Mouse (Mus musculus): ENCODE results near the gene Cmtm5. TPM values are rescaled to one million over a fixed set of nuclear protein-coding genes. Genes with fewer than 3 reads are reported as not detected.
A peak's percentile ranks its signal among the peaks of the same experiment; 100 is the strongest.
"Not testable (repeated sequence)": the region's sequence is repeated elsewhere in the genome, so short reads cannot be mapped to it uniquely, and the experiment has no call there.

The Cmtm5 gene
- polyA plus RNA-seq, 1 experiment from 2014 or later, result 2.2 TPM

GRCm38 (mm10) chr14:54938431-54939219 is 2.6 kb downstream of the Cmtm5 start:
- Histone ChIP-seq H3K27ac (replicated peaks) (no peak overlapping the region), H3K4me1 (peaks cover 10% of the 10 kb centered on the region), H3K9ac (replicated peaks) (no peak overlapping the region), H3K27me3 (no peaks in the 10 kb centered on the region), H3K4me3 (no peak overlapping the region), H3K4me2 (replicated peaks) (no peak overlapping the region), H3K9me3 (no peaks in the 10 kb centered on the region), H3K36me3 (no peaks in the 10 kb centered on the region)
- 79% methylated on average over 15 of the region's 15 CpGs for WGBS
- no peak for ATAC-seq (ENCODE audit: low FRiP score, low read depth)

- H3K4me2 ChIP-seq (replicated peaks), result no peak overlapping the region
- no peak overlapping the region for H3K9ac ChIP-seq (replicated peaks)
- H3K4me3 ChIP-seq, result no peak overlapping the region
- 54% methylated on average over 12 of the region's 12 CpGs for WGBS
- H3K36me3 ChIP-seq, result no peaks in the 10 kb centered on the region
- no peaks in the 10 kb centered on the region for H3K9me3 ChIP-seq
- no peaks in the 10 kb centered on the region for H3K27me3 ChIP-seq
- peak; percentile 41; the same call in 1 of the 2 replicates for ATAC-seq (ENCODE audit: low FRiP score, low read depth)
- H3K27ac ChIP-seq (replicated peaks), result no peak overlapping the region
- peaks cover 10% of the 10 kb centered on the region for H3K4me1 ChIP-seq
Observed at GRCm38 (mm10) chr14:54939434-54940175, 3.5 kb downstream of the Cmtm5 start.

DNA sequence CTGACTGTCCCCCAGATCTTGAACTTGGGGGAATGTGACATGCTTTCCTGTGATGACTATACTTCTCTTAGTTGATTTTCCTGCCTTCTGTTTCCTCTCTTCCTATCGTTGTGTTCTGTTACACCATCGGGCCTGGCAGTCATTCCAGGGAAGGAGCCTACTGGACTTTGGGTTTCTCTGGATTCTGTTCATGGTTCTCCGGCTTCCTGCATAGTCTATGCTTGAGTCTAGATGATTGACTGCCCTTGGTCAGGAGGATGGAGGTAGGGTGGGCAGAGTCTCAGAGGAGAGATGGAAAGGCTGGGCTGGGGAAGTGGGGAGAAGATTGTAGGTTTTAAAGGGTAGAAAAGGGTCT is 4.1 kb downstream of the Cmtm5 start:
- H3K27me3 ChIP-seq, result no peaks in the 10 kb centered on the region
- ATAC-seq (ENCODE audit: low FRiP score, low read depth), result no peak
- peaks cover 10% of the 10 kb centered on the region for H3K4me1 ChIP-seq
- H3K9me3 ChIP-seq, result no peaks in the 10 kb centered on the region
- no peak overlapping the region for H3K4me2 ChIP-seq (replicated peaks)
- no peak overlapping the region for H3K4me3 ChIP-seq
- no peak overlapping the region for H3K9ac ChIP-seq (replicated peaks)
- WGBS, result 85% methylated on average over 3 of the region's 3 CpGs
- no peaks in the 10 kb centered on the region for H3K36me3 ChIP-seq
- no peak overlapping the region for H3K27ac ChIP-seq (replicated peaks)

DNA sequence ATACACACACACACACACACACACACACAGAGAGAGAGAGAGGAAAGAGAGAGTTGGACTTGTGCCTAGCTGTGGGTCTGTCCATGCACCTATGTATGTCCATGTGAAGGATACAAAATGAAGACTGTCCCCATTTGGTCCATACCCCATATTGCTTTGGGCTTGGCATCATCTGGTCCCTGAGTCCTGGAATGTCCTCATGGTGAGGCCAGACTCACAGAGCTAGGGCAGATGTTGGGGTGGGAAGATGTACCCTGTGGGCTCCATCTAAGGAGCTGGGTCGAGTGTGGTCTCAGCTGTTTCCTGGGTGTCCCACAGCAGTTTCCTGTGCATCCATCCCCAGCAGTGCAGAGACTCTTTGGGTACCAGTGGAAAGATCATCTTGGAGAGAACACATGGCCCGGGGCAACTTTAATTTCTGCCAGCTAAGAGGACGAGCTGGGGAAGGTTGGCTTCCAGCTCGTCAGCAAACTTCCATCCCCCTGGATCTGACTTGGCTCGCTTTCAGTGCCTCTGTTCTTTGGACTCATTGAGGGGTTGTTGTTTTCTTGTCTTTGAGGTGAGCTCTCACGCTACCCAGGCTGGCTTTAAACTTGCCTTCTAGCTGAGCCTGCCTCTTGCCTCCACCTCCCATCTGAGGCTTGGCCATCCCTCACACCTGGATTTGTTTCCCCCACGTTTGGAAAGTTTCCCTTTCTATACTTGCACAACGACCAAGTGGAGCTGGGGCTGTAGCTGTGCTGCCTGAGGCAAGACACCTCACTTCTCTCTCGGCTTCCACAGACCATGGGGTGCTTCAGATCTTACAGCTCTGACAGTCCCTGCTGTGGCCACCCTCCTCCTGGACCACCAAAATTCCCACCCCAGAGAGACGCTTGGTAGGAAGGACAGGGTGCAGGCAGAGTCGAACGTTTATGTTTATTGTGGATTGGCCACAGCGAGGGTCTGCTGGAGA is 5.2 kb downstream of the Cmtm5 start:
- Histone ChIP-seq H3K27me3 (no peaks in the 10 kb centered on the region), H3K4me2 (replicated peaks) (no peak overlapping the region), H3K9me3 (no peaks in the 10 kb centered on the region), H3K4me3 (no peak overlapping the region), H3K27ac (replicated peaks) (no peak overlapping the region), H3K9ac (replicated peaks) (no peak overlapping the region), H3K4me1 (peaks cover 5% of the 10 kb centered on the region), H3K36me3 (no peaks in the 10 kb centered on the region)
- WGBS, result 73% methylated on average over 13 of the region's 13 CpGs
- no peak for ATAC-seq (ENCODE audit: low FRiP score, low read depth)

DNA sequence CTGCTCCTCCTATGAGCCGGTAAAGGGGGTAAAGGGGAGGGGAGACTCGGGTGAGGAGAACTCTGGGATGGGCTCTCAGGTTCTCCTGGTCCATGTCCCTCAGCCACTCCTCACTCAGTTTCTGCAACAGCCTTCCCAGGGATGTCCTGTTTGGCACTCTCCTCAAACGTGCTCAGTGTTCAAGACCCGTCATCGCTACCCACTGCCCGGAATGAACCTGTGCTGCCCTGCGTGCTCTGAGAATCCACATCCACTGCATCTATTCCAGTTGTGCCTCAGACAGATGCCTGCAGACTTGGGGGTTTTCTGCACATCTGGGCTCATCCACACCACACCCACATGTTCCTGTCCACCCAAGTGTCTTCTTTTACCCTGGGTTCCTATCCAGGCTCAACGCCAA is 6.4 kb downstream of the Cmtm5 start:
- 91% methylated on average over 8 of the region's 8 CpGs for WGBS
- no peaks in the 10 kb centered on the region for H3K27me3 ChIP-seq

DNA sequence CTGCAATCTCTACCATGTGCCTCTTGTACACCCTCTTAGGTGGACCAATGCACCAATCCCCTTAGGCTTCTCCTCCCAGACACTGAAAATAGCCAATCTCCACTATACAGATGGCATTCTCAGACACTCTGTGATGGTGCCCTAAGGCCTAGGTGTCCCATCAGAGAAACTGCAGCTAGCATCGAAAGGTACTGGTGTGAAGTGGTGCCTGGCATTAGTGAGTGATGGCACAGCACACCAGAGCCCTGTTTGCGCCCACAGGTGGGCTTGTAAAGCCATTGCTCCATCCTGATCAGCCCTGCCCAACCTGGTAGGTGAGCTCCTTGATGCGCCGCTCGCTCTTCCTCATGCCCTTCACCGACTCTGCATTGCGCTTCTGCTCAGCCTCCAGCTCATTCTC is 7.9 kb downstream of the Cmtm5 start:
- no peaks in the 10 kb centered on the region for H3K9me3 ChIP-seq
- no peak overlapping the region for H3K27ac ChIP-seq (replicated peaks)
- no peaks in the 10 kb centered on the region for H3K4me1 ChIP-seq
- H3K27me3 ChIP-seq, result no peaks in the 10 kb centered on the region
- H3K4me2 ChIP-seq (replicated peaks), result no peak overlapping the region
- H3K9ac ChIP-seq (replicated peaks), result no peak overlapping the region
- H3K36me3 ChIP-seq, result no peaks in the 10 kb centered on the region
- H3K4me3 ChIP-seq, result no peak overlapping the region
- 90% methylated on average over 7 of the region's 7 CpGs for WGBS
- ATAC-seq (ENCODE audit: low FRiP score, low read depth), result no peak

More for the DNA sequence above, 6.4 kb downstream of the Cmtm5 start:
- H3K36me3 ChIP-seq, result no peaks in the 10 kb centered on the region
- H3K9ac ChIP-seq (replicated peaks), result no peak overlapping the region
- H3K4me3 ChIP-seq, result no peak overlapping the region
- H3K27ac ChIP-seq (replicated peaks), result no peak overlapping the region
- no peaks in the 10 kb centered on the region for H3K9me3 ChIP-seq
- ATAC-seq (ENCODE audit: low FRiP score, low read depth), result no peak
- H3K4me1 ChIP-seq, result no peaks in the 10 kb centered on the region
- H3K4me2 ChIP-seq (replicated peaks), result no peak overlapping the region

DNA sequence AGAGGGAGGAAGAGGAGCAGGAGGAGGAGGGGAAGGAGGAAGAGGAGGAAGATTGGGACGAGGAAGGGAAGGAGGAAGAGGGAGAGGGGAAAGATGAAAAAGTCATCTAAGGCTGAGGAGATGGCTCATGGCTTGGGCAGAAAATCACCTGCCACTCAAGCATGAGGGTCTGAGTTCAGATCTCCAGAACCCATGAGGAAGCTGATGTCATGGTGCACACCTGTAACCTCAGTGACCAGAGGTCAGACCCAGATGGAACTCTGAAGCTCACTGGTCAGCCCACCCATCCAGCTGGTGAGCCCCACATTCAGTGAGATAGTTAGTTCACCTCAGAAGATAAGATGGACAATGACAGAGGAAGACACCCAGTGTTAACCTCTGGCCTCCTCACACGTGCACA is 8.9 kb downstream of the Cmtm5 start:
- 64% methylated on average over 2 of the region's 2 CpGs for WGBS
- H3K9ac ChIP-seq (replicated peaks), result no peak overlapping the region
- H3K4me1 ChIP-seq, result no peaks in the 10 kb centered on the region
- no peak for ATAC-seq (ENCODE audit: low FRiP score, low read depth)
- no peaks in the 10 kb centered on the region for H3K36me3 ChIP-seq
- no peak overlapping the region for H3K4me2 ChIP-seq (replicated peaks)
- no peak overlapping the region for H3K4me3 ChIP-seq
- no peaks in the 10 kb centered on the region for H3K27me3 ChIP-seq
- H3K9me3 ChIP-seq, result no peaks in the 10 kb centered on the region
- H3K27ac ChIP-seq (replicated peaks), result no peak overlapping the region

GRCm38 (mm10) chr14:54945975-54946704 is 10.1 kb downstream of the Cmtm5 start:
- H3K27ac ChIP-seq (replicated peaks), result no peak overlapping the region
- H3K4me3 ChIP-seq, result no peak overlapping the region
- H3K4me1 ChIP-seq, result no peaks in the 10 kb centered on the region
- no peak overlapping the region for H3K9ac ChIP-seq (replicated peaks)
- no peaks in the 10 kb centered on the region for H3K27me3 ChIP-seq
- no peaks in the 10 kb centered on the region for H3K9me3 ChIP-seq
- no peaks in the 10 kb centered on the region for H3K36me3 ChIP-seq
- no peak overlapping the region for H3K4me2 ChIP-seq (replicated peaks)
- 82% methylated on average over 19 of the region's 19 CpGs for WGBS
- no peak for ATAC-seq (ENCODE audit: low FRiP score, low read depth)

- H3K9me3 ChIP-seq, result not testable (repeated sequence)
Observed at GRCm38 (mm10) chr14:54947008-54947407, 10.9 kb downstream of the Cmtm5 start.

GRCm38 (mm10) chr14:54948781-54949180 is 12.7 kb downstream of the Cmtm5 start:
- ATAC-seq (ENCODE audit: low FRiP score, low read depth), result no peak
- H3K4me3 ChIP-seq, result no peak overlapping the region
- H3K27me3 ChIP-seq, result no peaks in the 10 kb centered on the region
- no peaks in the 10 kb centered on the region for H3K9me3 ChIP-seq
- H3K27ac ChIP-seq (replicated peaks), result no peak overlapping the region
- no peak overlapping the region for H3K4me2 ChIP-seq (replicated peaks)
- 90% methylated on average over 9 of the region's 9 CpGs for whole genome bisulfite sequencing
- no peak overlapping the region for H3K9ac ChIP-seq (replicated peaks)
- H3K36me3 ChIP-seq, result no peaks in the 10 kb centered on the region
- no peaks in the 10 kb centered on the region for H3K4me1 ChIP-seq

More at GRCm38 (mm10) chr14:54947008-54947407, 10.9 kb downstream of the Cmtm5 start:
- WGBS, result 85% methylated on average over 11 of the region's 11 CpGs
- not testable (repeated sequence) for H3K4me2 ChIP-seq (replicated peaks); H3K27me3 ChIP-seq; H3K4me3 ChIP-seq; H3K36me3 ChIP-seq; ATAC-seq (ENCODE audit: low FRiP score, low read depth); H3K4me1 ChIP-seq; H3K9ac ChIP-seq (replicated peaks); H3K27ac ChIP-seq (replicated peaks)

- Histone ChIP-seq H3K4me2 (replicated peaks) (no peak overlapping the region), H3K27ac (replicated peaks) (no peak overlapping the region), H3K9ac (replicated peaks) (no peak overlapping the region), H3K4me3 (no peak overlapping the region), H3K9me3 (no peaks in the 10 kb centered on the region), H3K36me3 (no peaks in the 10 kb centered on the region), H3K4me1 (no peaks in the 10 kb centered on the region), H3K27me3 (no peaks in the 10 kb centered on the region)
- 60% methylated on average over 12 of the region's 12 CpGs for WGBS
- ATAC-seq (ENCODE audit: low FRiP score, low read depth), result no peak
Observed at GRCm38 (mm10) chr14:54950493-54950892, 14.4 kb downstream of the Cmtm5 start.
